Mouse (Mus musculus): ENCODE data around the gene Dusp2.
A peak's percentile ranks its signal among the peaks of the same experiment; 100 is the strongest.

Gene Dusp2

GRCm38 (mm10) chr2:127369703-127370376, 33.9 kb downstream of the Dusp2 start:
- no peak for DNase-seq

DNA sequence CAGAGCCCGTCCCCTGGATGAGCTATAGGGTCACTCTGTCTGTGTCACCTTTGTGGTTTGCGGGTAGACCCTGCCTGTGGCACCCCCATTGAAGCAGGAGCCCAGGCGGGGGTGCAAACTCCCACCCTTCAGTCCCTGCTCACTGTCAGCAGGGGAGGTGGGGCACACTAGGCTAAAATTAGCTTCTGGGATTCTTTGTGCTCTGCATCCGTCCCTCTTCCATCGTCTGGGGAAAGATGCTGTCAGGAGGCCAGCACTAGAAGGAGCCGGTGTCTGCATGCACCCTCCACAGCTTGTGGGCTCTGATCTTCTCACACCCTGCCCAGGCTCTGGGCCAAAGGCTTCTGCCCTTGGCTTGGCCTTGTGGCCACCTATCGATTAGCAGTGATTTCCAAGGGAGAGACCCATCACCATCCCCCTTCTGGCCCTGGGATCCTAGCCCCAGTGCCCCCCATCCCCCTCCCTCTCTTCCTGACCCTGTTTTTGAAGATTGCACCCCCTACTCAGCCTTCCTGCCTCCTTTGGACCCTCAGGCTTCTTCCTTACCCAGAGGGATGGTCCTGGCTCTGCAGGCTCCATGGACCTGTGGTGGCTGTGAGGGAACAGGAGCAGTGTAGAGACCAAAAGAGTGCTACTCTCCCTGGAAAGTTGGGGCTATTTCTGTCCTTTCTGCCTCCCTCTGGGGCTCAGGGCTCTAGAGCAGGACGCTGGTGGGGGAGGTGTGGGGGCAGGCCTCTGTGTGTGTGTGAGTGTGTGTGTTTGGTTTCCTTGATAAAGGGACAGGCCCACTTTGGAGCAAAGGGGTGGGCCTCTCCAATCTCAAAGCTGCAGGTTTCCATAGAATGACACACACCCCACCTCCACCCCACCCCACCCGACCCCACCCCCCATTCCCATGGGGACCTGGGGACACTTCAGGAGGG, 34.9 kb downstream of the Dusp2 start:
- DNase-seq, result no peak

DNA sequence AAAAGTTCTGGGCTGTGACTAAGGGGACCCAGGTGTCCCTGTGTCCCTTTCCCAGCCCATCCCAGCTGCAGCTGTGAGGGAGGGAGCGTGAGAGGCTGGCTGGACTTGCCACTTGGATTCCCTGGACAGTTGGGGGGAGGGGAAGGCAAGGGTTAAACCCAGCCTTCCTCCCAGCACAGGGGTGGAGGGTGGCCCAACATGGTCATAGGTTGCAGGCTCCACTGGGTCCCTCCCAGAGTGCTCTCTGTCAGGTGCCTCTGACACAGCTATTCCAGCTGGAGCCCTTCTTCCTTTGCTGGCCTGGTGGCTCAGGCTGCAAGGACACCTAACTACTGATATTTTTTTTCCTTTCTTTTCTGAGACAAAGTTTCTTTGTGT, 35.5 kb downstream of the Dusp2 start:
- no peak for DNase-seq

DNA sequence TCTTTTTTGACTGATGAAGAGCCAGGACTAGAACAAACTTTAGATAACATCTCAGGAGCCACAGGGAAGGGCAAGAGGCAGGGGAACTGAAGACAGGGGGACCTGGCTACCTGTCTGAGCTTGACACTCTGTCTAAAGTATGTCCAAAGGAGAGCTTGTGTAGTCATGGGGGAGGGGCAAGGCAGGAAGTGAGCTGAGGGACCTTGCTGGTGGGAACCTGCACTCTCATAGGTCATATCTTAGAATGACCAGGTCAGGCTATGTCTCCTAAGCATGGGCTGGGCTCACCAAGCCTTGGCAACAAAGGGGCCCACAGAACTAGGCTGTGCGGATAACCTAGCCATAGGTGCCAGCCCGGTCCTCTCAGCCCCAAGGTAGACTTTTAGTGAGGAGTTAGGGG, 36.1 kb downstream of the Dusp2 start:
- no peak for DNase-seq

DNA sequence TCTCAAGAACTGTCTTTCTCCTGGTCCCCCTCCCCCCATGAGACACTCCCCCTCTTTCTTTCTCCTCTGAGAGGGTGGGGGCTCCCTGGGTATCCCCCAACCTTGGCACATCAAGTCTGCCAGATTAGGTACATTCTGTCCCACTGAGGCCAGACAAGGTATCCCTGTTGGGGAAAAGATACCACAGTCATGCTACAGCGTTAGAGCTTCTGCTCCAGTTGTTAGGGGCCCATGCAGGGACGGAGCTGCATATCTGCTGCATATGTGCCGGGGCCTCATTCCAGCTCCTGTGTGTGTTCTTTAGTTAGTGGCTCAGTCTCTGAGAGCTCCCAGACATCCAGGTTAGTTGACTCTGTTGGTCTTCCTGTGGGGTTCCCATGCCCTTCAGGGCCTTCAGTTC, 38.2 kb downstream of the Dusp2 start:
- DNase-seq, result no peak

- no peak for DNase-seq
Measured at GRCm38 (mm10) chr2:127375087-127375486, 39.1 kb downstream of the Dusp2 start.

DNA sequence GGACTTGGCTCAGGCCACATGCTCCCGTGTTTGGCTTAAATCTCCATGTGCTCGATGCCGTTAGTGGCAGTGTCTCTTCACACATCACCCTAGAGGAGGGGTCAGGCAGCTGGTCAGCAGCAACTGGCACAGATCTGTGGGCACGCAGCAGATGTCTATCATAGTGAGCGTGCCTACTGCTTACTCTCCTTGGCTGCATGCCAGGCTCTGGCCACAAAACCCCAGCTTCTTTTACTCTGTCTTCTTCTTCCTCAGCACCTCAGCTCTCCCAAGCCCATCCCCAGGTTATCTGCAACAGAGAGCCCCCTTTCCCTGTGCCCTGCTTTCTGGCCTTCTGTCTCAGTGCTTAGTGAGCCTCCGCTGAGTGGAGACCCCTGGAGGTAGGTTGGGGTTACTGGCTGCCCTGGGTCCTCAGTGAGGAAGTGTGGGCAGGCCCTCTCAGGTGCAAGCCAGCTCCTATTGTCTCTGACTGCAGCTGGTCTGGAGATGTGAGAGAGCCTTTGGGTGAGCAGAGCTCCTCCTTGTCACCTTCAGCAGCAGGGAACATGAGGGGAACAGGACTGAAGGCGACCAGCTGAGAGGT, 39.9 kb downstream of the Dusp2 start:
- DNase-seq, result no peak

- DNase-seq, result no peak
Measured at GRCm38 (mm10) chr2:127376423-127377051, 40.6 kb downstream of the Dusp2 start.

GRCm38 (mm10) chr2:127377942-127378610, 42.1 kb downstream of the Dusp2 start:
- DNase-seq, result no peak

DNA sequence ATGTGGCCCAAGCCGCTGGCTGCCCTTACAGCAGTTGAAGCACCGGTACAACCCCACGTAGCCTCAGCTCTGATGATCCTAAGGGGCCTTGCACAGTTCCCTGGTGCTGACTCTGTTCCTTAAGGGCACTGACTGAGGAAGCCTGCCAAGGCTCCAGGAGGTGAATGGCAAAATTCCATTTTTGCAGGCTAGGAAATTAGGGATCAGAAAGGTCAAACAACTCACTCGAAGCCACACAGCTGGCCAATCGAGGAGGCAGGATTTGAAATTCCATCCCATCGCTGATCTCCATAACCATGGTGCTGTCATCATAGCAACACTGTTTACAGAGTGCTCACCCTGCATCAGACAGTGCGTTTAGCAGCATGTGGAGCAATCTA, 42.6 kb downstream of the Dusp2 start:
- DNase-seq, result peak; percentile 38

DNA sequence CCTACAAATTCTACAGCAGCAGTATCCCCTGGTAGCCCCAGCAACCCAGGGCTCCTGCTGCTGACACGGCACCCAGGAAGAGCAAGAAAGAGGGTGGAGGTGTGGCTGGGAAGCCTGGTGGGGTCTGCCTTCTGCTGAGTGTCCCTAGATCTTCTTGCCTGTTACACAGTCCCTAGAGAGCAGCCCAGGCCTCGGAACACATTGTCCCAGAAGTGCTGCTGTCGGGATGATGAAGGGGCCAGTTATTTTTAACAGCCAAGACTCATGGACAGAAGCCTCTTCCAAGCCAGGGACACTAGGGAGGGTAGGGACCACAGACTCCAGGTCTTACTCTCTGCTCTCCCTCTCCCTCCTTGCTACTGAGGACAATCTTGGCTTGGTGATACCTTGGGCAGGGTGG, 43.3 kb downstream of the Dusp2 start:
- peak; percentile 39 for DNase-seq

DNA sequence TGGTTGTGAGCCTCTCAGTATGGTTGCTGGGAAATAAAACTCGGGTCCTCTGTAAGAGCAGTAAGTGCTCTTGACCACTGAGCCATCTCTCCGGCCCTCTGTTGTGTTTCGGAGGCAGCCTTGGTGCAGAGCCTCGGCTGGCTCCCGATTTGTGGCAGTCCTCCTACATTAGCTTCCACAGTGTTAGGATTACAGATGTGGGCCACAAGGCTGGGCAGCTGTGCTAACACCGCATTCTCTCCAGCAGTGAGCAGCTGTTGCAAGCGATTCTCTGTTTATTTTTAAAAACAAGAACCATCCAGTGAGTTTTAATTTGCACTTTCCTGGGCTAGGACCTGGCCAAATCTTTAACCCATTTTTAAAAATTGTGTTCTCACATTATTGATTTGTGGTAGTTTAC, 47.9 kb downstream of the Dusp2 start:
- DNase-seq, result peak; percentile 25

GRCm38 (mm10) chr2:127387521-127387920, 51.6 kb downstream of the Dusp2 start:
- no peak for DNase-seq
